Mouse (Mus musculus) left cerebral cortex, postnatal 4 days (tissue): ENCODE measurements around the gene Klhdc10. TPM values are rescaled to one million over a fixed set of nuclear protein-coding genes. Genes with fewer than 3 reads are reported as not detected.
A peak's percentile ranks its signal among the peaks of the same experiment; 100 is the strongest.

Experiments
- DNase-seq: peaks from one replicate; pipeline ENCODE4 v3.0.0-alpha.2; 2022
- intact Hi-C: fragments of 180-260 bp; cut with DNase I; formaldehyde crosslinking; loops from one replicate; pipeline ENCODE4 v1.15.1; 2025
- total RNA-seq, 2 experiments: library from RNA; stranded (reverse); gene quantifications; 2 replicates each; pipeline ENCODE4 v1.2.3; 2021

Gene Klhdc10
- total RNA-seq, 2 experiments from 2014 or later: 154 to 156 TPM

DNA sequence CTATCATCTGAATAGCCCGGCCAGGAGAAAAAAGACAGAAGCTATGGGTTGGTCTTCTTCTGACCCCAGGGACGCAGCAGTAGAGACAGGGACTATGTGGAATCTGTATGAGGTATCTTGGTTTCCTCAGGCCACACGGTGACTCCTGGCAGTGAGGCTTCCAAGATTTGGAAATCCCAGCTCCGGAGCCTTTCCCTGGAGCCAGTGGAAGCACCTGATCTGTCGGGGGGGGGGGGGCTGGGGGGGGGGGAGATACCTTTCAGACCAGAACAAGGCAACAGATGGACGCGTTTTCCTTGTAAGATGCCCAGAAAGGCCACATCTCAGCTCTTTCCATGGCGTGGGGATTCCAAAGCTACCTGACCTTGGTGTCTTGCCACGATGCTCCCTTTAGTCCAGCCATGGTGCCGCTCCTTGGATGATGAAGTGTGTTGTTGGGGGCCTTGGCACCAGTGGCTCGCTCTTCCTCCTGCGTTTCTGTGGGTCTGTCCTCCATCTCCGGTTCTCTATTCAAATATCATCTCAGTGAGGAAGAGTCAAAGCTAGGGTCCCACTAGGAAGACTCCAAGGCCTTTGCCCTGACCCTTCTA lies 60.2 kb downstream of the Klhdc10 start:
- no peak for DNase-seq
- intact Hi-C loops: loop anchor here (5.0 kb wide), 1 partner anchor 60 kb away; the partner anchor contains the start of gene Klhdc10

DNA sequence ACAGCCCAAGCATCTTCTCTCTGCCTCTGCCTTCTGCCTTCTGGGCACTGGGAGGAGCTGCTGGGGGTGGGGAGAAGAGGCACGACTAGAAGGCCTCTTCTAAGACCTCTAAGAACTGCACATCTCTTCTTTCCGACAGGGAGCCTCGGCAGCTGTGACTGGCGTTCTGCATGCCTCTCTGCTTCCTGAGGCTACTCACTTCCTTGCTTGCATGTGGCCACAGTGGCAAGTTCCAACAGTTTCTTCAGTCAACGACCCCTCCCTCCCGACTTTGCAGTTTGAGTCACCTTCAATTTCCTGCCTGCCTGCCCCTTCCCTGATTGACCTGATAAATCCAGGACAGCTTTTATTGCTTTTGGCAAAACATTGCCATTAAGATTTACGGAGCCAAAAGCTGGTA lies 61.2 kb downstream of the Klhdc10 start:
- no peak for DNase-seq
- intact Hi-C loops: loop anchor here (5.0 kb wide), 1 partner anchor 61 kb away; the partner anchor contains the start of gene Klhdc10

DNA sequence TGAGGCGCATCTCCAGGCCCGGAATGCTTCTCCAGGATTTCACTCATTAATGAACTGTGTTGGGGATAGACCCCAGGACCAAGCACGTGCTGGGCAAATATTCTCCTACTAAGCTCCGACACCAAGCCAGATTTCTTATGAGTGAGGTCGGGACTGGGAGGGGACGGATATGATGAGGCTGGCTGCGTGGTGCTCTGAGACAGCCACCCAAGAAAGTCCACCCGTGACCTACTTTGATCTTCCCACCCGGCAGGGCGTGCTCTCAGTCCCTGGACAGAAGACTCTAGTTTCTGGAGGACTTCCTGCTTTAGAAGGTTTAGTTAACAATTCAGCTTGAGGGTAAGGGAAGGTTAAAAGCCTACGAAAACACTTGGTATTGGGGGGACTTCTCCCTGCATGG lies 63.9 kb downstream of the Klhdc10 start:
- DNase-seq: no peak

DNA sequence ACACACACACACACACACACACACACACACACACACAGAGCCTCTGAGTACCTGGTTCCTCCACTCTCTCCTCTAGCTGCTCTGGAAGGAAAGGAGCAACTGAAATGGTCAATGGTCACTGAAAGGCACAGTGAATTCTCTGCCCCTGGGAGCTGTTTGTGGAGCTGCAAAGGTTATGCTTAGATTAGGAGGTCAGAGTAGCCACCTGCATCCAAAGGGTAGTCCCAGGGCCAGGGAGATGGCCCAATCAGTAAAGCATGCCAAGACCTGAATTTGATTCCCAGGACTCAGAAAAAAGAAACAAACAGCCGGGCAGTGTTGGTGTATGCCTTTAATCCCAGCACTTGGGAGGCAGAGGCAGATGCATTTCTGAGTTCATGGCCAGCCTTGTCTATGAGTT lies 66.4 kb downstream of the Klhdc10 start:
- intact Hi-C loops: no loop called here
- no peak for DNase-seq

More for the DNA sequence above, 63.9 kb downstream of the Klhdc10 start:
- intact Hi-C loops: no loop called here

DNA sequence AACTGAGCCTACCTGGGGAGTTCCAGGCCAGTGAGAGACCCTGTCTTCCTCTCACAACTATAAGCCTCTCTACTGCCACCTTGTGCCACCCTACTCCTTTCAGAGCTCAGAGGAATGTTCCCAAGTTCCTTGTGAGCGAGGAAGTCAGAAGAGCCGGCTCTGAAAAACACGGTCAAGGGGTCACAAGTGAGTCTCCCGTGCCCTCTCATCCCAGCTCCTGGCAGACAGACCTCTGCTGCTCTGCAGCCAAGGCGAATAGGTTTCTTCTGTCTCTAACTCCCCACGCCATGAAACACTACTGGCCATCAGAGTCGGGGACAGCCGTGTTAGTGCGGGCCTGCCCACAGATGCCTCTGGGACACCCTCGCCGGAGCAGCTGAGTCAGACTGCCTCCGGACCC lies 67.0 kb downstream of the Klhdc10 start:
- DNase-seq: peak; percentile 64
- intact Hi-C loops: no loop called here

DNA sequence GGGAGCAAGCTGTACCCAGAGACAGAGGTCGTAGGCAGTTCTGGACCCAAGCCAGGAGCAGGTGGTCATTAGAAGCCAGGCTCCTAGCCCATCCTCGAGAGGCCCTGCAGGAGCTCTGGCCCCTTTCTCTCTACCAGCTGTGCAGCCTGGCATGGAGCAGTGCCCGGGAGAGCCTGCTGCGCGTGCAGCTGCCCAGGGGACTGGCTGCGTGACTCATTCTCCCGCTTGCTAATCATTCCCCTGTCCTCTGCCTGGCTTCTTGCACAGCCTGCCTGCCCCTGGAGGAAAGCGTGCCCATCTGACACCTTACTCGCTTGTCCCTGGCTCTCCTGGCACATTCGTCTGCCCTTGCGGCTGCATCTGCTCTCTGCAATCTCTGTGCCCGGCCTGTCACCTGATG lies 67.7 kb downstream of the Klhdc10 start:
- intact Hi-C loops: no loop called here
- DNase-seq: peak; percentile 91

DNA sequence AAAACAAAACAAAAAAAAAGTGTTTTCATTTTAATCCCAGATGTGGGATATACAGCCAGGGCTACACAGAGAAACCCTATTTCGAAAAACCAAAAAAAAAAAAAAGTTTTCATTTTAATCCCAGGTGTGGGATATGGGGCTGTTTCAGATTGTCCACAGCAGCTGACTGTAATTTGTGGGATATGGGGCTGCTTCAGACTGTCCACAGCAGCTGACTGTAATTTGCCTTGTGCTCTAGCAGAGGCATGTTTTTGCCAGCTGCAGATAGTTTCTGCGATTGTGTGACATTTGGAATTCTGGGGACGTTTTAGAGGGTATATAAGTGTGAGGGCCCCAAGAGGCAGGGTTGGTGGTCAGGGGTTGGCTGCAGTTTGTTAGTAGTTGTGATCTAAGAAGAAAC lies 70.0 kb downstream of the Klhdc10 start:
- no peak for DNase-seq
- intact Hi-C loops: loop anchor here (10.0 kb wide), 1 partner anchor 73 kb away; the partner anchor contains the start of gene Cpa2

DNA sequence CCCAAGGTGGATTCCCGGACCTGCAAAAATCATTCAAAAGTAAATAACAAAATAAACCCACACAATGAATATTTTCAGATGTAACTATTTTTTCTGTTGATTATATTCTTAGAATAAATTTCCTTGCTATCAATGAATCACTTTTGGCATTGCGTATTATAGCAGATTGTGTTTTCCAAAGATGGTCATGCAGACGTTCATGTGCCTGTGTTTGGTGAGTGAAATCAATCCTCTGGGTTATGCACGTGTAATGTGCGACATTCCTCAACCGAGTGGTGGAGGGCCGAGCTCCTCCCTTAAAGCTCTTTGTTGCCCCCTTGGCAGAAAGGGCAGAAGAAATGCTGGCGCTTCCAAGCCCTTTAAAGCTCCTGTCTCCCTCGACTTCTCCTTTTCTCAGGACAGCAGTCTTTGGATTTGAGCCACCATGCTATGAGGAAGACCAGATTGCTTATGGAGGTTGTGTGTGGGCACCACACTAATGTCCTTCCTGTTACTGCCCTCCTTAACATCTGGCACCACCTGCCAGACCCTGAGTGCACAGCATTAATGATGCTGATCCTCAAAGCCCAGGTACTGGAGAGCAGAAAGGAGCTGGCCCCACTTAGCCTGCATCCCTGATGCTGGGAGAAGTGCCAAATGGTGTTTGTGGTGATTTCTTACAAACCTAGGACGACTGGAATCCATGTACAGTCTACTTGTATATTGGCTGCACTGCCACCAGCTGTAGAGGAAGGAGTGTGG lies 74.5 kb downstream of the Klhdc10 start:
- DNase-seq: no peak
- intact Hi-C loops: loop anchor here (10.0 kb wide), 1 partner anchor 69 kb away; the partner anchor contains the start of gene Cpa2

DNA sequence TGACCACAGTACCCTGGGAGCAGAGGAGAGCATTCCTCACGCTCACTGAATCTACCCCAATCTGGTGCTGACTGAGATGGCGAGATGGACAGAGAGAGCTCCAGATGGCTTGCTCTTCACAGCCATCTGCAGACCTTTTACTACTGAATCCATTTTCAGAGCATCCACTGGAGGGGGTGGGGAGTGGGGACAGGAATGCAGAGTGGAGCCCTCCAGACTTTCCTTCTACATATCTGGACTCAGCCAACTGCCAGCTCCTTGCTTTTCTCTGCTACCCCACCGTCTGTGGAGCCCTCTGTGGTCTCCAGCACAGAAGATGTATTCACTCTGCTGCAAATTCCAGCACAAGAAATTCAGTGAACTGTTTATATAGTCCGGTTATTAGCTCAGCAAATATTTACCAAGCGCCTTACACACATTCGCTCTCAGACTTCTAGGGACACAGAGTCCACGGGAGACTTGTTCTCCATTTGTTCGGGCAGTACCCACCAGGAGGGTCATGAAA lies 75.6 kb downstream of the Klhdc10 start:
- DNase-seq: peak; percentile 66
- intact Hi-C loops: loop anchor here (10.0 kb wide), 1 partner anchor 68 kb away; the partner anchor contains the start of gene Cpa2

DNA sequence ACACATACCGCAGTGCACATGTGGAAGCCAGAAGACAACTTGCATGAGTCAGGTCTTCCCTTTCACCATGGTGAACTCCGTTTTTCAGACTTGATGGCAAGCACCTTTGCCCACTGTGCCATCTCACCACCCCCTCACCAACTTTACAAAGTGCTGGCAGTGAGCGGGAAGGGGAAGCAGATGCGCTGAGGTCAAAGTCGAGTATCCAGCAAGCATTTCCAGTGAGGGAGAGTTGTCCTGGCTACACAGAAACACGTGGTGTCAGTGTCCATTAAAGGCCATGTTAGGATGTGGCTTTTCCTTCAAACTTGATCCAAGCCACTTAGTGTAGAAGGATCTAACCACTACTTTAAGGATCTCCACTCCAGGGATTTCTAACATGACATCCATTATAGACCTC lies 76.1 kb downstream of the Klhdc10 start:
- DNase-seq: no peak
- intact Hi-C loops: loop anchor here (10.0 kb wide), 1 partner anchor 67 kb away; the partner anchor contains the start of gene Cpa2

DNA sequence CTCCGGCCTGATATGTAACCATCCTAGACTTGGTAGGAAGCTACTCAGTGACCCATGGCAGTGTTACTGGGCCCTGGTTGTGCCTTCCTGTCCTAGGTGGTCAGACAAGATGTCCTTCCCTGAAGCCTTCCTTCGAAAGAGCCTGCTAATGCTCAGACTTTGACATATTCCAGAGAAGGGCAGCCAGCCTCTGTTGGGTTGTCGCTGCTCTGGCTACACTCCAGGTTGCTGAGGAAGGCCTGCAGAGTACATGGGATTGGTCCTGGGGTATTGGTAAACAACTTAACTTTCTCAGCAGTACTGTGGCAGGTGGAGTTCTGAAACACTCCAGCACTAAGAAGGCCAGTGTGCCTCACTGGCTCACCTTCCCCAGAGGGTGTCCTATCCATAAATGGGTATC lies 77.8 kb downstream of the Klhdc10 start:
- intact Hi-C loops: loop anchor here (10.0 kb wide), 1 partner anchor 65 kb away; the partner anchor contains the start of gene Cpa2
- DNase-seq: no peak

DNA sequence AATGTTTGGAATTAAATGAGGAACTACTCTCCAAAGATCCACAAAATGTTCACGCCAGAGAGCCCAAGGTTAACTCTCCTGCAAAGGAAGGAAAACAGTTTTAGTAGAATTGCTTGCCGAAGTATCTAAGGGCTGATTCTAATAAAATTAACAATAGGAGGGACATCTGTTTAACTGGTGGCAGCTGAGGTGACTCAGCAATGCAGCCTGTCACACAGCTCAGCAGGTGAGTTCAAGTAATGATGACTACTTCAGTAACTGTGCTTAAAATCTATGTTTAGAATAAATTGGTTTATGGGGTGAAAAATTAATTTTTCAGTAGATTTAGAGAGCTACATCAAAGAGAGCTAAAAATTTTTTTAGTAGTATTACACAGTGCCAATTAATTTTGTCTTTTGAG lies 81.2 kb downstream of the Klhdc10 start:
- intact Hi-C loops: no loop called here
- DNase-seq: no peak

DNA sequence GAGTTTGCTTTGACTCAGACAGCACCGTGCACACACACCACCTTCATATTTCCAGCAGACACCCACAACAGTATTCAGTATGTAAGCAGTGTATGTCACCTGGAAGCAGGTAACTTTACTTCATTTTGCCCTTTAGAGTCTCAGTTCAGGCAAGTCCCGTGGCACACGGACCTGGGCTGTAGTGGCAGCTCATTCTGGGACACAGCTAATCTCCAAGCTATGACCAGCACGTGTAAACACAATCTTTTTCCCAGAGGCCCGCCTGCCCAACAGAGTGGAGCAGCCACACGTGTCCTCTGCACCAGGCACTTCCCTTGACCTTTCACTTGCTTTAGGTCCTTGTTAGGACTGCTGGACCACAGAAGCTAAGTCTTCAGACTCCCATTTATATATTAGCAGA lies 84.8 kb downstream of the Klhdc10 start:
- DNase-seq: no peak
- intact Hi-C loops: no loop called here

DNA sequence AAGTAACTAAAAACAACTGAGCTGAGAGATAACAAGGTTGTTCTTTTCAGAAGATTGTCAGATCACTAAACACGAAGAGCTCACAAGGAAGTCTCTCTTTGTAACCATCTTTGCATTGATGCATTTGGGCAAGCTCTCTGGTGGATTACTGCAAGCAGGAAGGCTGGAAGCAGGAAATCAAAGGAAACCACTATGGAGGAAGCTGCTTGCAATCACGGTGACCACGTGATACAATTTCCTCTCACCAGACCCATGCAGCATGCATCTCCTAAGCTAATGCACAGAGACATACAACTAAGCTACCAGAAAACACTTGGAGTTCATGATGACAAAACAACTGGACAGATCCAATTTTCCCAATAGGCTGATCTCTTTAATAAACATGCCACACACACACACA lies 97.4 kb downstream of the Klhdc10 start:
- no peak for DNase-seq
- intact Hi-C loops: no loop called here

Other genes starting within 250 kb of the Klhdc10 start
- 10 to 100 TPM; 80.7 to 86.4 TPM for gene Ube2h, start 97.3 kb upstream of the Klhdc10 start, total RNA-seq
- 10 to 100 TPM; 38.1 to 39.7 TPM for gene Zc3hc1, start 10.8 kb upstream of the Klhdc10 start, total RNA-seq
- 10 to 100 TPM; 17.7 to 19.7 TPM for gene Tmem209, start 107.9 kb downstream of the Klhdc10 start, total RNA-seq
- 1 to 10 TPM in 1 of 2 experiments, under 1 TPM in 1; 0.56 to 1.2 TPM for gene Ssmem1, start 108.0 kb downstream of the Klhdc10 start, total RNA-seq
- gene Cpa2, start 139.7 kb downstream of the Klhdc10 start, total RNA-seq: 1 to 10 TPM; 4.2 to 4.7 TPM
- under 1 TPM in 1 of 2 experiments, not detected in 1; 0.24 TPM for gene Cpa4, start 166.5 kb downstream of the Klhdc10 start, total RNA-seq
- gene Cpa5, start 209.1 kb downstream of the Klhdc10 start, total RNA-seq: not detected
- not detected for gene Cpa1, start 237.3 kb downstream of the Klhdc10 start, total RNA-seq